Mouse (Mus musculus) MEL (cell line): ENCODE data around the gene Haghl. TPM values are rescaled to one million over a fixed set of nuclear protein-coding genes. Genes with fewer than 3 reads are reported as not detected.

Source experiments
- DNase-seq: peaks from one replicate; pipeline ENCODE4 v3.0.0; 2011; ENCODE audit warnings: low read depth, low spot score
- H3K27ac ChIP-seq: 2 replicates; pipeline ENCODE4 v1.5.1; 2012; ENCODE audit warnings: low read depth, mild to moderate bottlenecking, control low read depth, low read length, moderate library complexity; ENCODE audit not compliant: control insufficient read depth
- H3K27me3 ChIP-seq, 2 experiments: fragments of 150-350 bp in 1 of 2; sonication (generic) in 1 of 2; 2 replicates each; pipeline ENCODE4 v1.6.1; 2012; ENCODE audit warnings: low read length in 2 of 2, mild to moderate bottlenecking in 2 of 2, improper control_type of control experiment in 1 of 2, moderate library complexity in 1 of 2; ENCODE audit not compliant: insufficient read depth in 2 of 2, control insufficient read depth in 1 of 2
- H3K36me3 ChIP-seq, 2 experiments: 2 replicates each; pipeline ENCODE4 v1.6.1; 2012 to 2014; ENCODE audit warnings: low read length in 2 of 2, improper control_type of control experiment in 1 of 2, inconsistent platforms in 1 of 2, mild to moderate bottlenecking in 1 of 2; ENCODE audit not compliant: insufficient read depth in 2 of 2, control insufficient read depth in 1 of 2
- H3K4me1 ChIP-seq, 2 experiments: fragments of 150-350 bp in 1 of 2; sonication (generic) in 1 of 2; 2 replicates each; pipeline ENCODE4 v1.6.1; 2012; ENCODE audit warnings: low read length in 2 of 2, improper control_type of control experiment in 1 of 2, mild to moderate bottlenecking in 1 of 2; ENCODE audit not compliant: insufficient read depth in 2 of 2, control insufficient read depth in 1 of 2
- H3K4me3 ChIP-seq, 2 experiments: fragments of 150-350 bp in 1 of 2; sonication (generic) in 1 of 2; 2 replicates each; pipeline ENCODE4 v1.5.1; 2012; ENCODE audit warnings: low read depth in 2 of 2, low read length in 2 of 2, mild to moderate bottlenecking in 2 of 2, moderate library complexity in 2 of 2, control low read depth in 1 of 2, improper control_type of control experiment in 1 of 2; ENCODE audit not compliant: control insufficient read depth in 1 of 2, insufficient read depth in 1 of 2
- H3K79me2 ChIP-seq: 2 replicates; pipeline ENCODE4 v1.6.1; 2012; ENCODE audit warnings: mild to moderate bottlenecking, low read length, moderate library complexity; ENCODE audit not compliant: control insufficient read depth, poor library complexity, insufficient read depth
- H3K9ac ChIP-seq: 2 replicates; pipeline ENCODE4 v1.6.1; 2012; ENCODE audit warnings: low read depth, mild to moderate bottlenecking, control low read depth, low read length, moderate library complexity; ENCODE audit not compliant: control insufficient read depth, poor library complexity, severe bottlenecking
- H3K9me3 ChIP-seq: fragments of 150-350 bp; sonication (generic); replicated peaks from 2 replicates; pipeline ENCODE4 v1.6.1; 2012; ENCODE audit warnings: mild to moderate bottlenecking, low read length, improper control_type of control experiment, moderate library complexity; ENCODE audit not compliant: insufficient read depth
- BHLHE40 ChIP-seq: IDR thresholded peaks from 2 replicates; pipeline ENCODE4 v1.6.1; 2012; ENCODE audit warnings: low read depth, mild to moderate bottlenecking, inconsistent platforms, low read length, improper control_type of control experiment, borderline replicate concordance
- CHD1 ChIP-seq: IDR thresholded peaks from 2 replicates; pipeline ENCODE4 v1.6.1; 2012; ENCODE audit warnings: low read depth, mild to moderate bottlenecking, inconsistent platforms, low read length, improper control_type of control experiment
- GABPA ChIP-seq: IDR thresholded peaks from 2 replicates; pipeline ENCODE4 v1.6.1; 2012; ENCODE audit warnings: low read depth, mild to moderate bottlenecking, inconsistent platforms, low read length, improper control_type of control experiment, moderate library complexity
- HCFC1 ChIP-seq: IDR thresholded peaks from 2 replicates; pipeline ENCODE4 v1.6.1; 2012; ENCODE audit warnings: low read depth, mild to moderate bottlenecking, inconsistent platforms, low read length, improper control_type of control experiment, moderate library complexity
- JUND ChIP-seq: IDR thresholded peaks from 2 replicates; pipeline ENCODE4 v1.6.1; 2011; ENCODE audit warnings: low read depth, mild to moderate bottlenecking, improper control_type of control experiment, low read length
- MAFK ChIP-seq: IDR thresholded peaks from 2 replicates; pipeline ENCODE4 v1.6.1; 2011; ENCODE audit warnings: low read depth, mild to moderate bottlenecking, low read length, improper control_type of control experiment, borderline replicate concordance
- MAZ ChIP-seq: IDR thresholded peaks from 2 replicates; pipeline ENCODE4 v1.6.1; 2012; ENCODE audit warnings: low read depth, mild to moderate bottlenecking, inconsistent platforms, low read length, improper control_type of control experiment
- MEF2A ChIP-seq: IDR thresholded peaks from 2 replicates; pipeline ENCODE4 v1.6.1; 2014; ENCODE audit warnings: low read depth, mild to moderate bottlenecking, inconsistent platforms, low read length, improper control_type of control experiment; ENCODE audit not compliant: poor library complexity, insufficient replicate concordance, severe bottlenecking; ENCODE audit errors: extremely low read depth
- MXI1 ChIP-seq: IDR thresholded peaks from 2 replicates; pipeline ENCODE4 v1.6.1; 2011; ENCODE audit warnings: mild to moderate bottlenecking, low read depth, low read length, improper control_type of control experiment
- MYB ChIP-seq: IDR thresholded peaks from 2 replicates; pipeline ENCODE4 v1.6.1; 2011; ENCODE audit warnings: mild to moderate bottlenecking, low read depth, low read length, improper control_type of control experiment
- NELFE ChIP-seq: IDR thresholded peaks from 2 replicates; pipeline ENCODE4 v1.6.1; 2011; ENCODE audit warnings: low read depth, low read length, improper control_type of control experiment
- RCOR1 ChIP-seq: IDR thresholded peaks from 2 replicates; pipeline ENCODE4 v1.6.1; 2012; ENCODE audit warnings: low read depth, mild to moderate bottlenecking, inconsistent platforms, low read length, improper control_type of control experiment
- SIN3A ChIP-seq: IDR thresholded peaks from 2 replicates; pipeline ENCODE4 v1.6.1; 2012; ENCODE audit warnings: low read length, improper control_type of control experiment, inconsistent platforms
- TBP ChIP-seq: IDR thresholded peaks from 2 replicates; pipeline ENCODE4 v1.8.0; 2011; ENCODE audit warnings: low read depth, low read length, improper control_type of control experiment
- USF1 ChIP-seq: IDR thresholded peaks from 2 replicates; pipeline ENCODE4 v1.6.1; 2014; ENCODE audit warnings: low read depth, mild to moderate bottlenecking, inconsistent platforms, low read length, improper control_type of control experiment, moderate library complexity
- ZMIZ1 ChIP-seq: IDR thresholded peaks from 2 replicates; pipeline ENCODE4 v1.6.1; 2012; ENCODE audit warnings: low read depth, mild to moderate bottlenecking, inconsistent platforms, low read length, improper control_type of control experiment, moderate library complexity
- polyA plus RNA-seq, 2 experiments: library from polyadenylated mRNA; stranded (reverse) in 1 of 2; unstranded in 1 of 2; fragments of >175 nt in 1 of 2; fragments of >200 nt in 1 of 2; gene quantifications; 2 replicates each; pipeline versions ENCODE4 v1.2.1 to v1.2.4; 2012; ENCODE audit warnings: low replicate concordance in 2 of 2, low read depth in 1 of 2; ENCODE audit not compliant: insufficient read length in 2 of 2, insufficient read depth in 1 of 2, missing spikeins in 1 of 2
- total RNA-seq: library from RNA; depleted of rRNA; stranded (reverse); fragments of 300-350 nt; gene quantifications from 2 replicates; pipeline ENCODE4 v1.2.3, GENCODE M21; 2012

Gene Haghl
- total and polyA plus RNA-seq, 3 experiments: 10.7 to 13.2 TPM; not detected in 1

GRCm38 (mm10) chr17:25825311-25825710 lies 39.8 kb upstream of the Haghl start:
- peak overlapping the region; percentile 63 for H3K9ac ChIP-seq
- DNase-seq: no peak
- no peak overlapping the region for H3K27ac ChIP-seq
- peaks cover 0 to 29% of the 10 kb centered on the region in 2 experiments; a peak in 2 of 4 replicates for H3K4me1 ChIP-seq
- no peaks in the 10 kb centered on the region; a peak in 1 of 4 replicates for H3K27me3 ChIP-seq
- TF ChIP-seq MYB: no peak
- TF ChIP-seq ZMIZ1: no peak
- TF ChIP-seq JUND: no peak
- no peak for TF ChIP-seq CHD1
- no peak for TF ChIP-seq GABPA
- no peak for TF ChIP-seq USF1
- H3K9me3 ChIP-seq: no peaks in the 10 kb centered on the region
- peaks cover 38% of the 10 kb centered on the region for H3K79me2 ChIP-seq
- peaks cover 0 to 11% of the 10 kb centered on the region in 2 experiments; a peak in 2 of 4 replicates for H3K36me3 ChIP-seq
- H3K4me3 ChIP-seq: peak overlapping the region; percentile 73 to 89

- peaks cover 32% of the 10 kb centered on the region for H3K79me2 ChIP-seq
- H3K9ac ChIP-seq: peak overlapping the region; percentile 72
- H3K27ac ChIP-seq: peak overlapping the region; percentile 40
- H3K9me3 ChIP-seq: no peaks in the 10 kb centered on the region
- peaks cover 0 to 7% of the 10 kb centered on the region in 2 experiments; a peak in 2 of 4 replicates for H3K36me3 ChIP-seq
- DNase-seq: peak; percentile 81
- H3K4me3 ChIP-seq: peak overlapping the region; percentile 73 to 89
- TF ChIP-seq SIN3A (peak; percentile 73), MEF2A (no peak), MXI1 (peak; percentile 26), RCOR1 (no peak), HCFC1 (0 out of 2 replicates have a peak, but pooled peaks have one; percentile 39), BHLHE40 (no peak), JUND (no peak), MAZ (0 out of 2 replicates have a peak, but pooled peaks have one; percentile 34), GABPA (no peak), TBP (no peak), NELFE (peak; percentile 32), MAFK (no peak), ZMIZ1 (0 out of 2 replicates have a peak, but pooled peaks have one; percentile 26)
- H3K27me3 ChIP-seq: no peaks in the 10 kb centered on the region; a peak in 1 of 4 replicates
- peaks cover 0 to 21% of the 10 kb centered on the region in 2 experiments; a peak in 2 of 4 replicates for H3K4me1 ChIP-seq
These were observed 39.1 kb upstream of the Haghl start for GRCm38 (mm10) chr17:25824362-25825142.
